Mouse (Mus musculus) heart, adult 2 months (tissue): Measurements from ENCODE around the gene H2-M5.

Experiments
- CTCF ChIP-seq: fragments of 200-600 bp; IDR thresholded peaks from 2 replicates; pipeline ENCODE4 v1.8.1; 2022; ENCODE audit warnings: antibody characterized with exemption, mild to moderate bottlenecking, moderate library complexity
- EP300 ChIP-seq: fragments of 200-500 bp; IDR thresholded peaks from 2 replicates; pipeline ENCODE4 v1.6.1; 2011; ENCODE audit warnings: low read depth, low read length, control low read depth; ENCODE audit not compliant: insufficient read depth
- POLR2A ChIP-seq: fragments of 200-500 bp; IDR thresholded peaks from 2 replicates; pipeline ENCODE4 v1.6.1; 2011; ENCODE audit warnings: mild to moderate bottlenecking, low read depth, low read length, control low read depth; ENCODE audit not compliant: insufficient read depth

DNA sequence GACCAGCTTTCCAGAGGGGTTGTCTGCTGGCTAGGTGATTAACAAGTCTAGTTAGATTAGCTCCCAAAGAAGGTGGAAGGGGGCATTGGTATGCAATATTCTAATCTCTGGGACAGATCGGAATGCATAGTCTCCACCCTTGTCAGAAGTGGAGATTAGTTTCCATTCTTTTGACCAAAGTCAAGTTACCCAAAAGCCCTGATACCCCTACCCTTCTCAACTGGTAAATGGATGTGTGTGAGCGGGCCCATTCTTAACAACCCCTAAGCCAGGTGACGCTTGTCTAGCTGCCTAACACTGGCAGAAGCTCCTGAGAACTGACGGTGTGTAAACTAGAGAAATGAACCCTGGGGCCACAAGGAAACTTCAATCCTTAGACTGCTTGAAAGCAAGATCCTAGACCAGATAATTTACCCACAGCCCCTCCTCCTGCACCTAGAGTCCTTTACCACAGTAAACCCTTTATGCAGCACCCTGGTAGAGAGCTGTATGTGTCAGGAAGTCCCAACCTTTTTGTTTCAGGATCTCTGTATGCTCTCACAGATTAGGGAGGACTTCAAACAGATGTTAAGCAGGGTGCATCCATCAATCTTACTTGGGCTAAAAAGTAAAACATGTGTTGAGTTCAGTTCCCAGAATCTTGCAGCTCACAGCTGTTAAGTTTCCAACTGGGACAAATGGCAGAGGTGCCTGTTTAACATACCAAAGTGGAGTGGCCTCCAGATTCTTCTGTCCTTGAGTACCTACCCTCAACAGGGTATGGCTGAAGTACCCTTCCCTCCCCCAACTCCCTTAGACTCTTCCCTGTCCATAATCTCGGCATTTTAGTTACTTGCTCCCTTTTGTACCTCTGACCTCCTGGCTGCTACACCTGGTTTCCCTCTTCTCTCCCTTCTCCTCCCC, 6.8 kb downstream of the H2-M5 start:
- TF ChIP-seq CTCF: no peak
- TF ChIP-seq POLR2A: no peak
- no peak for TF ChIP-seq EP300
